Mouse (Mus musculus): ENCODE data around the gene Znrd1as. TPM values are rescaled to one million over a fixed set of nuclear protein-coding genes. Genes with fewer than 3 reads are reported as not detected.

The Znrd1as gene
- polyA plus RNA-seq, 1 experiment from 2014 or later: 4.5 TPM

GRCm38 (mm10) chr17:37002364-37003330, 44.3 kb downstream of the Znrd1as start:
- peaks cover 6% of the 10 kb centered on the region for H3K4me1 ChIP-seq (ENCODE audit: control insufficient read depth, insufficient read depth, low read depth, low read length)
- peaks cover 9% of the 10 kb centered on the region for H3K36me3 ChIP-seq (ENCODE audit: control insufficient read depth, insufficient read depth, low read length)
- peak overlapping the region; percentile 82 for H3K4me3 ChIP-seq (ENCODE audit: low read length)
- WGBS: under 1% methylated on average over 49 of the region's 49 CpGs
- no peaks in the 10 kb centered on the region for H3K9me3 ChIP-seq (ENCODE audit: control insufficient read depth, low read length)
- no peaks in the 10 kb centered on the region for H3K27me3 ChIP-seq (replicated peaks; ENCODE audit: control insufficient read depth, insufficient read depth, low read length)
- peak overlapping the region; percentile 96 for H3K9ac ChIP-seq (ENCODE audit: low read depth, low read length)
- H3K4me2 ChIP-seq (ENCODE audit: low read length): peak overlapping the region; percentile 67
- ATAC-seq: peak; percentile 90
- H3K27ac ChIP-seq (ENCODE audit: low read depth, low read length): peak overlapping the region; percentile 96

- no peaks in the 10 kb centered on the region for H3K27me3 ChIP-seq (replicated peaks; ENCODE audit: control insufficient read depth, insufficient read depth, low read length)
- H3K4me3 ChIP-seq (ENCODE audit: low read length): peak overlapping the region; percentile 82
- 15% methylated on average over 4 of the region's 4 CpGs for WGBS
- peak overlapping the region; percentile 96 for H3K9ac ChIP-seq (ENCODE audit: low read depth, low read length)
- H3K36me3 ChIP-seq (ENCODE audit: control insufficient read depth, insufficient read depth, low read length): peaks cover 11% of the 10 kb centered on the region
- peak overlapping the region; percentile 67 for H3K4me2 ChIP-seq (ENCODE audit: low read length)
- H3K4me1 ChIP-seq (ENCODE audit: control insufficient read depth, insufficient read depth, low read depth, low read length): peaks cover 6% of the 10 kb centered on the region
- no peaks in the 10 kb centered on the region for H3K9me3 ChIP-seq (ENCODE audit: control insufficient read depth, low read length)
- H3K27ac ChIP-seq (ENCODE audit: low read depth, low read length): peak overlapping the region; percentile 96
- peak; percentile 44 for ATAC-seq
These were observed 45.0 kb downstream of the Znrd1as start for GRCm38 (mm10) chr17:37003366-37003765.

- H3K9me3 ChIP-seq (ENCODE audit: control insufficient read depth, low read length): no peaks in the 10 kb centered on the region
- ATAC-seq: no peak
- H3K36me3 ChIP-seq (ENCODE audit: control insufficient read depth, insufficient read depth, low read length): peaks cover 30% of the 10 kb centered on the region
- no peaks in the 10 kb centered on the region for H3K27me3 ChIP-seq (replicated peaks; ENCODE audit: control insufficient read depth, insufficient read depth, low read length)
- H3K4me2 ChIP-seq (ENCODE audit: low read length): no peak overlapping the region
- no peak overlapping the region for H3K9ac ChIP-seq (ENCODE audit: low read depth, low read length)
- no peak overlapping the region for H3K4me3 ChIP-seq (ENCODE audit: low read length)
- H3K27ac ChIP-seq (ENCODE audit: low read depth, low read length): no peak overlapping the region
- H3K4me1 ChIP-seq (ENCODE audit: control insufficient read depth, insufficient read depth, low read depth, low read length): peaks cover 6% of the 10 kb centered on the region
- WGBS: 92% methylated on average over 6 of the region's 6 CpGs
These were observed 49.8 kb downstream of the Znrd1as start for GRCm38 (mm10) chr17:37008161-37008560.

GRCm38 (mm10) chr17:37009460-37010042, 51.2 kb downstream of the Znrd1as start:
- no peak for ATAC-seq
- H3K9me3 ChIP-seq (ENCODE audit: control insufficient read depth, low read length): no peaks in the 10 kb centered on the region
- H3K4me1 ChIP-seq (ENCODE audit: control insufficient read depth, insufficient read depth, low read depth, low read length): 0 out of 2 replicates have a peak, but pooled peaks cover 3% of the 10 kb centered on the region
- H3K36me3 ChIP-seq (ENCODE audit: control insufficient read depth, insufficient read depth, low read length): peaks cover 30% of the 10 kb centered on the region
- H3K4me3 ChIP-seq (ENCODE audit: low read length): no peak overlapping the region
- H3K9ac ChIP-seq (ENCODE audit: low read depth, low read length): no peak overlapping the region
- H3K27ac ChIP-seq (ENCODE audit: low read depth, low read length): no peak overlapping the region
- H3K4me2 ChIP-seq (ENCODE audit: low read length): no peak overlapping the region
- WGBS: 95% methylated on average over 17 of the region's 17 CpGs
- no peaks in the 10 kb centered on the region for H3K27me3 ChIP-seq (replicated peaks; ENCODE audit: control insufficient read depth, insufficient read depth, low read length)

- WGBS: 77% methylated on average over 3 of the region's 3 CpGs
- 0 out of 2 replicates have a peak, but pooled peaks have one; percentile 48 for ATAC-seq
- no peak overlapping the region for H3K9ac ChIP-seq (ENCODE audit: low read depth, low read length)
These were observed 53.3 kb downstream of the Znrd1as start for GRCm38 (mm10) chr17:37011719-37012118.

GRCm38 (mm10) chr17:37012141-37012540, 53.7 kb downstream of the Znrd1as start:
- H3K36me3 ChIP-seq (ENCODE audit: control insufficient read depth, insufficient read depth, low read length): peaks cover 21% of the 10 kb centered on the region
- no peak overlapping the region for H3K4me2 ChIP-seq (ENCODE audit: low read length)
- no peak overlapping the region for H3K27ac ChIP-seq (ENCODE audit: low read depth, low read length)
- no peak overlapping the region for H3K4me3 ChIP-seq (ENCODE audit: low read length)
- H3K4me1 ChIP-seq (ENCODE audit: control insufficient read depth, insufficient read depth, low read depth, low read length): no peaks in the 10 kb centered on the region
- peak; percentile 26; the same call in 1 of the 2 replicates for ATAC-seq
- no peaks in the 10 kb centered on the region for H3K27me3 ChIP-seq (replicated peaks; ENCODE audit: control insufficient read depth, insufficient read depth, low read length)
- no peaks in the 10 kb centered on the region for H3K9me3 ChIP-seq (ENCODE audit: control insufficient read depth, low read length)
- WGBS: 77% methylated on average over 5 of the region's 5 CpGs
- H3K9ac ChIP-seq (ENCODE audit: low read depth, low read length): no peak overlapping the region

More at GRCm38 (mm10) chr17:37011719-37012118, 53.3 kb downstream of the Znrd1as start:
- Histone ChIP-seq H3K4me3 (ENCODE audit: low read length) (no peak overlapping the region), H3K27ac (ENCODE audit: low read depth, low read length) (no peak overlapping the region), H3K27me3 (replicated peaks; ENCODE audit: control insufficient read depth, insufficient read depth, low read length) (no peaks in the 10 kb centered on the region), H3K4me1 (ENCODE audit: control insufficient read depth, insufficient read depth, low read depth, low read length) (no peaks in the 10 kb centered on the region), H3K9me3 (ENCODE audit: control insufficient read depth, low read length) (no peaks in the 10 kb centered on the region), H3K4me2 (ENCODE audit: low read length) (no peak overlapping the region), H3K36me3 (ENCODE audit: control insufficient read depth, insufficient read depth, low read length) (peaks cover 21% of the 10 kb centered on the region)

Other genes with a start within 250 kb of the Znrd1as start
- not detected in 2 replicates for gene H2-M10.5, start 185.7 kb upstream of the Znrd1as start, polyA plus RNA-seq (2015; fragmentation: Nextera tagmentation; extraction: Ambion mirVana)
- not detected in 2 replicates for gene H2-M10.6, start 146.4 kb upstream of the Znrd1as start, polyA plus RNA-seq (2015; fragmentation: Nextera tagmentation; extraction: Ambion mirVana)
- 49.5 and 53.8 TPM in 2 replicates for gene Trim26, start 121.5 kb upstream of the Znrd1as start, polyA plus RNA-seq (2015; fragmentation: Nextera tagmentation; extraction: Ambion mirVana)
- gene Trim15, start 91.4 kb upstream of the Znrd1as start, polyA plus RNA-seq (2015; fragmentation: Nextera tagmentation; extraction: Ambion mirVana): 0.90 and 1.1 TPM in 2 replicates
- 0.78 and 1.2 TPM in 2 replicates for gene Trim10, start 89.0 kb upstream of the Znrd1as start, polyA plus RNA-seq (2015; fragmentation: Nextera tagmentation; extraction: Ambion mirVana)
- gene Trim40, start 68.5 kb upstream of the Znrd1as start, polyA plus RNA-seq (2015; fragmentation: Nextera tagmentation; extraction: Ambion mirVana): 0.08 TPM in 1 of 2 replicates, not detected in the other
- gene Trim31, start 60.5 kb upstream of the Znrd1as start, polyA plus RNA-seq (2015; fragmentation: Nextera tagmentation; extraction: Ambion mirVana): not detected in 2 replicates
- 1.6 and 2.6 TPM in 2 replicates for gene Rnf39, start 15.7 kb upstream of the Znrd1as start, polyA plus RNA-seq (2015; fragmentation: Nextera tagmentation; extraction: Ambion mirVana)
- 156 and 165 TPM in 2 replicates for gene Ppp1r11, start 6.9 kb upstream of the Znrd1as start, polyA plus RNA-seq (2015; fragmentation: Nextera tagmentation; extraction: Ambion mirVana)
- gene Znrd1, start within 50 bp of the Znrd1as start, polyA plus RNA-seq (2015; fragmentation: Nextera tagmentation; extraction: Ambion mirVana): 48.8 and 51.7 TPM in 2 replicates
- 0.36 and 0.50 TPM in 2 replicates for gene 2410137M14Rik, start 22.6 kb downstream of the Znrd1as start, polyA plus RNA-seq (2015; fragmentation: Nextera tagmentation; extraction: Ambion mirVana)
- gene H2-M5, start 30.9 kb downstream of the Znrd1as start, polyA plus RNA-seq (2015; fragmentation: Nextera tagmentation; extraction: Ambion mirVana): 2.4 and 2.6 TPM in 2 replicates
- 206 and 224 TPM in 2 replicates for gene Zfp57, start 42.6 kb downstream of the Znrd1as start, polyA plus RNA-seq (2015; fragmentation: Nextera tagmentation; extraction: Ambion mirVana)
- 1.6 and 1.9 TPM in 2 replicates for gene Mog, start 64.8 kb downstream of the Znrd1as start, polyA plus RNA-seq (2015; fragmentation: Nextera tagmentation; extraction: Ambion mirVana)
- gene Gabbr1, start 87.4 kb downstream of the Znrd1as start, polyA plus RNA-seq (2015; fragmentation: Nextera tagmentation; extraction: Ambion mirVana): 82.9 and 85.5 TPM in 2 replicates
- gene Olfr90, start 129.9 kb downstream of the Znrd1as start, polyA plus RNA-seq (2015; fragmentation: Nextera tagmentation; extraction: Ambion mirVana): 0.09 TPM in 1 of 2 replicates, not detected in the other
- not detected in 2 replicates for gene Olfr91, start 139.7 kb downstream of the Znrd1as start, polyA plus RNA-seq (2015; fragmentation: Nextera tagmentation; extraction: Ambion mirVana)
- not detected in 2 replicates for gene Olfr92, start 161.5 kb downstream of the Znrd1as start, polyA plus RNA-seq (2015; fragmentation: Nextera tagmentation; extraction: Ambion mirVana)
- not detected in 2 replicates for gene Olfr93, start 202.9 kb downstream of the Znrd1as start, polyA plus RNA-seq (2015; fragmentation: Nextera tagmentation; extraction: Ambion mirVana)
- gene Ubd, start 235.3 kb downstream of the Znrd1as start, polyA plus RNA-seq (2015; fragmentation: Nextera tagmentation; extraction: Ambion mirVana): not detected in 2 replicates
- 0.20 TPM in 1 of 2 replicates, not detected in the other for gene Olfr94, start 242.4 kb downstream of the Znrd1as start, polyA plus RNA-seq (2015; fragmentation: Nextera tagmentation; extraction: Ambion mirVana)